Mouse (Mus musculus) kidney, adult 8-10 months (tissue): ENCODE data around the gene Prmt9.
A peak's percentile ranks its signal among the peaks of the same experiment; 100 is the strongest.

Source experiments
- DNase-seq, 2 experiments: peaks; one replicate each; pipeline ENCODE4 v3.0.0; 2022

The Prmt9 gene

DNA sequence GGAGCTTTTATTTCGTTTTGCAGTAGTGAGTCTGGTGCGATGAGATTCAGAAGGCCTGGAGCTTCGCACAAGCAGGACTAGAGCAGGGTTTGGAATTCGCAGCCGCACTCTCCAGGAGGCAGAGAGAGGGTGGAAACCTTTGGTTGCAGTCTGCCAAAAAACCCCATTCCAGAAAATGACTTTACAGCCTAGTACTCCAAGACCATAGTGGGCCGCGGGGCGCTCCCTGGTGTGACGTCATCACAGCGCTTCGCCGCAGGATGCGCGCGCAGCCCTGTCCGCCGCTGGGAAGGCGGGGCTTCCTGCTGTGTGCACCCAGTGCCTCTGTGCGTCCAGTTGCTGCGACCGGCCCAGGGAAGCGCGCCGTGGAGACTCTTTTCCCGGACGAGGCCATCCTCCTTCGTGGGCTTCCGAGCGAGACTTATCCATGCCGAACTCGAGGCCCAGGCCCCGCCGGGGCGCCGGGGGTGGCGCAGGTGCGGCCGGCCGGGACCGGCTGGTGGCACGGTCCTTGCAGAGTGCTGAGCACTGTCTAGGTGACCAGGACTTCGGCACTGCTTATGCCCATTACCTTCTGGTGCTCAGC lies at the start of gene Prmt9:
TSS of gene Prmt9 (plus strand) at position 277 of the 586 bp plus-strand sequence.
- peak; percentile 89 to 94 for DNase-seq

DNA sequence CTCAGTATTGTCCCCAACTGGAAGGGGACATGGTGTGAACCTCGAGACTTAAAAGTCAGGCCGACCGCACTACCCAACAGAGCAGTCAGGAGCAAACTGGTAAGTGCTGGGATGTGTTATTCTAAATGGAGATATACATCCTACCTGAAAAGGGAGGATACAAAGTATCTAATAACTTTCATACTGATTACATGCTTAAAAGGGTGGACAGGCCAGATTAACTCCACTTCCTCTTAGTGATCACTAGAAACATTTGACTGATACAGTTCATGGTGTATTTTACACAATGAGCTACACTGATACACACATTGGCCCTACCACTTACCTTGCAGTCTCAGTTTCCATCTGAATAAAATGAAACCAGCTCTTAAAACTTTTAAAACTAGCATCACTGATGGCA lies 48.9 kb upstream of the Prmt9 start:
- no peak for DNase-seq

DNA sequence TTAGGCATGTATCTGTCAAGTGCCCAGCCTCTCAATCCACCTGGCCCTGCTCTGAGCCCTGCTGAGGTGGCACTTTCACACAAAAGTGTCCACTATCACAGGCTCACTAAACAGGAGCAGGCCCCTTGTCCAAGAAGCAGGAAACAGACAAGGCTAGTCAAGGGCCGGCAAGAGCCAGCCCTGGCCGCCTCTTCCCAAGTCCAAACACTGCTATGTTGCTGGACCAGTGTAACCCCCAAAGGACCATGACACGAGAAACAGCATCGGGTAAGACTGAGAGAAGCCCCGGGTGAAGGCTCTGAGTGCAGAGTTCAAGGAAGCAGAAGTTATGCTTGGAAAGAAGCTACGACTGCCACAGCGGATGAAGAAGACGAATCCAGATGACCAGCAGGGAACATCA lies 48.1 kb upstream of the Prmt9 start:
- no peak for DNase-seq

DNA sequence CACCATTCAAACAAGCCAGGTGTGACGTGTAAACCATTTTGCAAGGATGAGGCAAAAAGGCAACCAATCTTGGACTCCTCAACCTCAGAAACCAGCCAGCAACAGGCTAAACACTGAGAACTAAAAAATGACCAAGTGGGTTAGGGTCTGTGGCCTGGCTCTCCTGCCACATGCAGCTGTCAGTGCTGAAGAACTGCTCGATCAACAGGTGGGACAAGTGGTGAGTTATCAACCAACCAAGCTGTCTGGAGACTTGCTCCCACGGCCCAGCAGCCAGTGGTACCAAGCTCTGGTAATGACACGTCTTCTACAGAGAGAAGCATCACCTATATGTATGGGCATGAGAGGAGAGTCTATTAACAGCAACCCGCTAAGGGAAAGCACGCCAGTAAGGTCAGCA lies 46.6 kb upstream of the Prmt9 start:
- no peak for DNase-seq

DNA sequence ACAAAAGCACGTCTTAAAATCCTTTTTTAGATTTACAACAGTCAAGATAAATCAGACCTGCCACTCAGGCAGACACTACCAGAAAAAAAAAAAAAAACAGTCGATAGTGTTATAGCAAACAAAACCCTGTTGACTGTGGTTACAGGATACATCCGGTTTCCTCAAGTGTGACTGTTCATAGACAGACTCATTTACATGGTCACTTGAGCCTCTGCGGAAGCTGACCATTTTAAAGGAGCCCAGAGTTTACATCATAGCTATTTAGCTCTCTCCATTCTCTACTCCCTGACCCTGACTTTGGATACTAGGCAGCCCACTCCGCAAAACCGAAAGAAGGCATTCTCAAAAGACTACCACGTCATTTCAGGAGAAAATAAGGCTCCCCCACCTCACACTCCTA lies 42.7 kb upstream of the Prmt9 start:
- DNase-seq: no peak

DNA sequence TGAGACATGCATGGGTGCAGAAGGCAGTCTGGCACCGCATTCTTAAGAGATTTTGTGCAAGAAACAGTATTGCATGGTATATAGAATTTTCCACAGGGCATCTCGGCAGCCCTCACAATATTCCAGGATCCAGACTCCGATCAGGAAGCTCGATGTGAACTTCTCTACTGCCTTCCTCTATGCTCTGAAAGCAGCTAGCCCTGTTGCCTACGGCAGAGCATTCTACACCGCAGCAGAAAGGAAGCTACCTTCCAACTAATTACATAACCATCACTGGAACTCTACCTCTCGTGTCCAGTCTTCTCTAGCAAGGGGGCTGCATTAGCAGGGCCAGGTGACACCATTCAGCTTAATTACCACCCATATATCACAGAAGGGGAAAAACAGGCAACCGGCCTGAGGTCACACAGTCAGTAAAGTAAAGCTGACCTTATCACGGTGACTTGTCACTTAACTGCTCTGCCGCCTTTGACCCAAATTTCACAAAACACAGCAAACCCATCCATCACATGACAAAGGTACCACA lies 41.6 kb upstream of the Prmt9 start:
- no peak for DNase-seq

DNA sequence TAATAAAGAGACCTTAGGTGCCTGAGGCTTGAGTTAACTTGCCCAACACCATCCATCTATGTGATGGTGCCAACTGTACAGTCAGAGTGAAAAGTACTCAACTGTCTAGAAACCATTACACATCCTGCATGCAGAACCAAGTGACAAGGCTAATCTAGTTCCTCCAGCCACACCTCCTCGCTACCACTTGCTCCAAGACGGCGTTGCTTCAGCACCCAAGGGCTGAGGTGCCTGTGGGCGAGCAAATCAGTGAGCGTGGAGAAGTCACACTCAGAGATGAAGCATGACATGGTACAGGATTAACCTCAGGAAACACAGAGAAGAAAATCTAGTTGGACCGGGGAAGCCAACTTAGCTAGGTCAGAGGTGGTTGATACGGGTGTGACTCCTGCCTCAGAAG lies 40.2 kb upstream of the Prmt9 start:
- no peak for DNase-seq

DNA sequence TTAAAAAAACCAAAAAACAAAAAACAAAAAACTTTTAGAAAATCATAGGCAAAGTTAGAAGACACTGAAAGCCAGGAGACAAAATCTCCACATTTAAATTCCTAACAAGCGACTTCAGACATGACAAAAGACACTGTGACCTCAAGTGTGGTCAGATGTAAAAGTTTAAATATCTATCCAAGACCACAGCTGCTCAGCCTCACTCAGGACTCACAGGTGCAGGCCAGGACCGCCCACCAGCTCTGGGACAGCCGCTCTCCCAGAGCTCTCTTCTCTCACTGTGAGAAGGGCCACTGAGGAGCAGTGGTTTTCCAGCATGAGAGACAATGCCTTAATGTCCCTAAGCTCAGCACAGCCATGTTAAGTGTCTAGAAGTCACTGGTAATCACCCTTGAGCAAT lies 38.8 kb upstream of the Prmt9 start:
- DNase-seq: no peak

DNA sequence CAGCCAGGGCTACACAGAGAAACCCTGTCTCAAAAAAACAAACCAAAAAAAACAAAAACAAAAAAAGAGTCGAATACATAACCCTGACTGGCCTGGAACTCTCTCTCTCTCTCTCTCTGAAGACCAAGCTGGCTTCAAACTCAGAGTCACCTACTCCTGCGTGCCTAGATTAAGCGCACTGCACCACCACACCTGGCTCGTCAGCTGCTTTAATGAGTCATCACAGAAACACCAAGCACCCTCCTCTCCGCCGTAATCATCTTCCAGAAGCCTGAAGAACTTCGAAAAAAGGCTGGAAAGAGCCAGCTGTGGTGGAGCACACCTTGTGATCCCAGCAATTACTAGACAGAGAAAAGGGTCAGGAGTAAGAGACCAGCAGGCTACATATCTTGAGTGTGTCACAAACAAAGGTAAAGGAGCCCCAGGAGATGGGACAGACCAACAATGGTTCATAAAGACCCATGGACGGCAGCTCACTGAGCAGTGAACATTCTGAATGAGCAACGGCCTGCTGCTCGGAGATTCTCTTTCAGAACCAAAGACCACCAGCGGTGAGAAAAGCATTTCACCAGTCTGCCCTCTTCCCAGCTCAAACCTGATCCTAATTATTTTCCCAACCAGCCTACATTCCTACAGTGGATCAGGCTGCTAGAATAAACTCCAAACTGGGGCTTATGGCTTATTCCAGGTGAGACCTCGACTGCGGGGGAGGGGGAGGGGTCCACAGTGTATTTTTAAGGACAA lies 37.3 kb upstream of the Prmt9 start:
- no peak for DNase-seq

DNA sequence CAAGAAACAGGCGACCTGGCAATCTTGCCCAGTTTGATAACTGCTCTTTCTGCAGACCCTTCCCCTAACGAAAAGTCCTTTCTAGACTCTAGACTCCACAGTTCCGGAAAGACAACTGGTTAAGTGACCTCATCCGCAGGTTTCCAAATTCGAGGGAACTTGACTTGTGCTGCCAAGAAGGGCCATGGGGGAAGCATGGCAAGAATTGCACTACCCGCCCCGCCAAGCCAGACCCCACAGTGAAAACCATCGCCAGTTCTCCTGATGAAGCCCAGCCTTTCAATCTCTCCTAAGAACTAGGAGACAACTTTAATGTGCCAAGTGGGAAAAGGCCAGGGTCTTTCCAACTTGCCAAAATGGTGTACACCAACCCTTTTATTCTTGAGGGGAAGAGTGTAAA lies 34.0 kb upstream of the Prmt9 start:
- no peak for DNase-seq

DNA sequence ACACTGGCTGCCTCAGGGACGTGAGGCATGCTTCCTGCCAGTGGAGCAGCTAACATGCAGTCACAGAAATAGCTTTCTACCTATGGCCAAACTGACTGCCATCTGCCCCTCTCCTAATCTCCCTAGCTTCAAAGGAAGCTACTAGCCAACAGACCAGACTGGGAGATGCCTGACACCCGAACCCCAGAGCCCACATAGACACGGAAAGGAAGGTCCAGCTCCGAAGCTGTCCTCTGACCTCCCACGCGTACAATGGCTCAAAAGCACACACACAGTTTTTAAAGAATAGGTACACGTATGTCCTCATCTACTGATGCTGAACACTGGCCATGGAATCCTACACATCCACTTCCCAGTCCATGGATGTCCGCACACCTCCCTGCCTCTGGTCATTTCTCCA lies 33.4 kb upstream of the Prmt9 start:
- DNase-seq: no peak

DNA sequence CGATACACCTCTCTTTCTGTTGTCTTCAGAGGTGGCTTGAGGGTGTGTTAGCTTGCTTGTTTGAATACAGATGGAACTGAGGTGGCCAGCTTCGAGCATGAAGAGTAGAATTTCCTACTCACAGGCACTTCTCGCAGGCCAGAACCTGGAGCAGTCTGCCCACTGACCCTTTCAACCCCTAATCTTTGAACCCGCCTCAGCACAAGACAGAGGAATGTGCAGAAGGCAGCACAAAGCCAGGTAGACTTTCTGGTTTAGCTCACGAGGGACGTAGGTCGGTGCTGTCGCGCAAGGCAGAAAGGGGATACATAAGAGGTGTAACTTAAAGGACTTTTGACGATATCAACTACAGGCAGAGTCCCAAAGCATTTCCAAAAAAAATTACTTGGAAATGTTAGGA lies 32.4 kb upstream of the Prmt9 start:
- DNase-seq: peak; percentile 80 to 81

DNA sequence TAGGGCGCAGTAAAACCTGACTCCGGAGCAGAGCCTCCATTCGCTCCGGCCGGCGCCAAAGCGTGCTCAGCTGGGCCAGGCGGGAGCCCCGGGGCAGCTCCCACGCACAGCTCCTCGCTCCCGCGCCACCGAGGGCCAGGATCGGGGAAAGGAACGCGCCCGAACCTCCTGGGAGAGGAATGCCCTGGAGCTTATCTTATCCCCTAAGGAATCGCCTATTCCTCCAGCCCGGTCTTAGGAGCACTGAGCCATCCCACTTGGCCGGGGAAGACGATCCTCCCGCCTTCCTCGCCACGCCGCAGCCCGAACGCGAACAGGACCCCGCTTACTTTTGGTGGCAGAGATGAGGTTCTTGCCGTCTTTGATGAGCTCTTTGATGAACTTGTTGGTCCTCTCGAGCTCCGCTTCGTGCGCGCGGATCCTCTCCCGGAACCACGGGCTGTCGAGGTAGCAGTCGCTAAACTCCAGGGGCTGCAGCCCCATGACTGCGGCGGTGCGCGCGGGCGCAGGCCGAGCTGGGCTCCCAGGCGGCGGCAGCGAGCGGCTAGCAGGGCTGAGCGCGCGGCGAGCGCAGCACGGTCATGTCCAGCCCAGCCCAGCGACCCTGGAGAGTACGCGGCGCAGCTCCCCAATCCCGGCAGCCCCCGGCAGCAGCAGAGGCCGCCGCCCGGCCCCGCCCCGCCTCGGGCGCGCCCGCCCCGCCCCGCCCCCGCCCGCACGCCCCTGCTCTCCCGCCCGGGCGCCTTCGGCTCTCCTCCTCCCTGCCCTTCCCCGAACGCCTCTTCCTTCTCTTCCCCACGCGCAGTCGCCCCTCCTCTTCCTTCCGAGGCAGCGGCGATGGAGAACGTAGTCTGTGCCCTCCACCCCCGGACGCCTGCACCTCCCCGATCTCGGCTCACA lies 31.6 kb upstream of the Prmt9 start, which contains the start of gene Arhgap10:
TSS of gene Arhgap10 (minus strand) at position 653 of the 900 bp plus-strand sequence.
- peak; percentile 85 to 88 for DNase-seq

DNA sequence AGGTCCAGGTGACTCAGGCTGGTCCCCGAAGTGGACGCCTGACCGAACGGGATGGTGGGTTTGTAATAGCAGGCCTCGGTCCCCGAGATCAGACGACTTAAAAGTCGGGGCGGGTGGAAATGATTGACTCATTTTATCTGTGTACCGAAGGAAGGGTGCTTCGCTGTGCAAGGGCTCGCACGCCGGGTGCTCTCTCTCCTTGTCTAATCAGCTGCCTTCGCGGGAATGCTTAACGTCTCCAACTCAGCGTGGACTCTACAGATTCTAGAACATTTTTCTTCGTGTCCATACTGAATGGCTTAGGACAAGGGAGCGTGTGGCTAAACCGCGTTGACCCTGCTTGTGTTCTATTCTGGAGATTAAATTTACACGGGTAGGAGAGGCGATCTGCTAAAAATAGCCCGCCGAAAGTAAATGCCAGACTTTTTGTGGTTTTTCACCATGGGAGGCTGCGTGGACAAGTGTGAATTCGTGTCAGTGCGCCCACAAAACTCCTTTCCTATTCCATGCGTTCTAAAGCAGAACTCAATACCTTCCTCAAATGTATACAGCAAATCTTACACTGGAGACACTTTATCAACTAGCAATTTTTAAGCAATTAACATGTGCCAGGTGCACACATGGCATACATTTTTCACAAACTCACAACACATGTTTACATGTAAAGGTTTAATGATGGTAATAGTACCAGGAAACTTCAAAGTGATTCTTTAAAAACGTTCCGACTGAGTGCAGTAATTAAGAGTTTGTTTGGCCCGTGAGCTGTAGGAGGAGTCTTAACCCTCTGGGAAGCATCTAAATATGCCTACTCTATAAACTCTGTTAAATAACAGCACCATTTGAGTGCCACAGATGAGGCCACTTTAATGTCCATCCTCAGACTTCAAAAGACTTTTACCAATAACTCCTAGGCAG lies 30.7 kb upstream of the Prmt9 start:
- DNase-seq: no peak

DNA sequence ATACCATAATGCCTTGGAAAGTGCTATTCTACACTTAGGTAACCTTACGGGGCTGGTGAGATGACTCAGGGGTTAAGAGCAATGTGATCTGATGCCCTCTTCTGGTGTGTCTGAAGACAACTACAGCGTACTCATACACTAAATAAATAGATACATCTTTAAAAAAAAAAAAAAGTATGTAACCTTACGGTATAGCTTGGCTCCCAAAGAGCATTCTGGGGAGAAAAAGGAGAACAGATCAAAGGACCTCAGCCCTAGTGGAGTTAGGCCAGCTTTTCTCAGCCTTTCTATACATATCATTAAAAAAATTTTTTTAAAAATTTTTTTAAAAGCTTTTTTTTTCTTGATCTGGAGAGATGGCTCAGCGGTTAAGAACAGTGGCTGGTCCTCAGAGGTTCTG lies 28.6 kb upstream of the Prmt9 start:
- no peak for DNase-seq

DNA sequence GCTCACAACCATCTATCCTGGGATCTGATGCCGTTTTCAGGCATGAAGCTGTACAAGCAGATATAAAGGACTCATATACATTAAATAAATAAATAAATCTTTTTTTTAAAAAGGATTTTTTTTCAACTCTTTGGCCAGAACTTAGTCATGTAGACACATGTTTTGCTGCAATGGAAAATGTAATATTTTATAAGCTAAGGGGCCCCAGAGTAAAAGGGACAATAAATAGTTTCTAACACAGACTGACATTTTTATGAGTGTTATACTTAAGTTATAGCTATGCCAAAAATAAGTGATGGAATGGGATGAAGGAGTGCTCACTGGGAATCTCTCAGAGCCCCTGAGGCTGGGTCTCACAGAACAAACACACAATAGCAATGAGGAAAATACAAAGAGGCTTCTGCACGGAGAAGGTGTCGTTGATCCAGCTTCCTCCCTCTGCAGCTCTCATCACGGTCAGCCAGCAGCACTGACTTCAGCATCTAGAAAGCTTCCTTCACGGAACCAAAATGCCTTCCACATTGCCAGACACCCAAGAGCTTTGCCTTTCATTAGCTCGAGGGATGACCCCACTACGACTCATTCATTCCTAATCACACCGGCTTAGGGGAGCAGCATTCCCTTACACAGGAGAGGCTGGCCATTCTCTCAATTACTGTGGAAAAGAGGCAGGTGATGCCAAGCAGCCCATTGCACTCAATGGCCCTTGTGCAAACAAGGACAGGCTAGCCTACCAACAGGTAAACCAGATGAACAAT lies 28.0 kb upstream of the Prmt9 start:
- no peak for DNase-seq

DNA sequence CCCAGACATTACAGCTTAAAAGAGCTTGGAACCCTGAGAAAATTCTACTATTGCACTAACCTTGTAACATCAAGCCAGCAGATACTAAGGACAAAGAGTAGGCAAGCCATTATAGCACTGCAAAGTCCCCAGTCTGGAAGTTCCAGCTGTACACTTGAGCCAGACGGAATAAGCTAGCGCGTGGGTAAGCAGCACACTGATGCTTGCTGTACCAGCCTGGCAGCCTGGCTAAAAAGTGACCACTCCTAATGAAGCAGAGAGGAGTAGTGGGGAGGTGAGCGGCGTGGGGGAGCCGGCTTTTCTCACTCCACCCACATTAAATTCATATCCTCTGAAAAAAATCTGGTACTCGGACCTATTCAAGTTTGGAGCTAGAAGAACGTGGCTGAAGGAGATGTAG lies 26.2 kb upstream of the Prmt9 start:
- DNase-seq: no peak

DNA sequence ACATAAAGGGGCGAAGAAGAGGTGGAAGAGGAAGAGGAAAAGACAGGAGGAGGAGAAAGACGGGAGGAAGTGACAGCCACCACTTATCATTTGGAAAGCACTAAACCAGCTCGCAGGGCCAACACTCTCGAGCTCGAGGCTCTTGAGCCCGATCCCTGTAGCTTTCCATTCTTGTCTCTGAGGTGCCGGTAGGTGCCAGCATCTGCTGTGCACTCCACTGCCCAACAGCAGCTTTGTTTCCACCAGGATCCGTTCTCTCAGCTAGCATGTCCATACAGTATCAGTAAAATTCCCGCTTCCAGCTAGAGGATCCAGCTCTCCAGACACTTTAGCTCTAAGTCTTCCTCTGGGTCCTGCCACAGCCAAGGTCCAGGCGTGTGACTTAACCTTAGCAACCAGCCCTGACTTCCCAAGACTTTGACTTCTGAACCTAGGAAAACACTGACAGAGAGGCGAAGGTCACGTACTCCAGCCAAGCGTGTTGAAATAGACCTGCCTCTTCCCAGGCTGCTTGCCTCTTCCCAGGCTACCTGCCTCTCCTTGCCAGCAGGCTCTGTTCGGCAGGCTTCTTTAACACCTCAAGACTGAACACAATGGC lies 25.1 kb upstream of the Prmt9 start:
- DNase-seq: peak; percentile 82 to 91

DNA sequence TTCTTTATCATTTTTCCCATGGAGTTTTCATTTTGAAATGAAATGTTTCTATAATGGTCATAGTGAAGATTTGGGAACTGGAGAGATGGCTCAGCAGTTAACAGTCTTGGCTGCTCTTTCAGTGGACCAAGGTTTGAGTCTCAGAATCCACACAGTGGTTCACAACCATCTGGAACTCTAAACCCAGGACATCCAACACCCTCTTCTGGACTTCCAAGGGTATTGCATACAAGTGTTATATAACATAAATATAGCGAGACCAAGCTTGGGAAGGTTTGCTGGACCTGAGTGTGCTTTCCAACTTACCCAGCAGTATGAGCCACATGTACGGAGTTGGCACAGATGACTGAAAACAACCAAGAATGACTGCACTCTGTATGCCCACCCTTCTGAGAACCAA lies 24.3 kb upstream of the Prmt9 start:
- peak in 1 of 2 experiments; percentile 42 for DNase-seq

DNA sequence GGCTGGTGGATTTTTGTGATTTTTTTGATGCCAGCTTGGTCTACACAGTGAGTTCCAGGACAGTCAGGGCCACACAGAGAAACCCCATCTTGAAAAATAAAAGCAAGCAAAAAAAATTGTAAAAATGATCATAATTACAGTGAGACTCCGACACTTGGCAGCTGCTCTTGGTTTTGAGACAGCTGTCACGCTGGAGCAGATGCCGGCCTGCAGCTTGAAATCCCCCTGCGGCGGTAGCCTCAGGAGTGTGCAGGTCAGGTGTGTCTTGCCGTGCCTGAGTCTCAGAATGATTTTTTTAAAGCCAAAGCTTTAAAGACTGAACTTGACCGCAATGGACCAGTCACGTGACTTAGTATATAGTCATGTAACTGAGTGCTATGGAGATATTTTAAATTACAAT lies 23.1 kb upstream of the Prmt9 start:
- DNase-seq: no peak

DNA sequence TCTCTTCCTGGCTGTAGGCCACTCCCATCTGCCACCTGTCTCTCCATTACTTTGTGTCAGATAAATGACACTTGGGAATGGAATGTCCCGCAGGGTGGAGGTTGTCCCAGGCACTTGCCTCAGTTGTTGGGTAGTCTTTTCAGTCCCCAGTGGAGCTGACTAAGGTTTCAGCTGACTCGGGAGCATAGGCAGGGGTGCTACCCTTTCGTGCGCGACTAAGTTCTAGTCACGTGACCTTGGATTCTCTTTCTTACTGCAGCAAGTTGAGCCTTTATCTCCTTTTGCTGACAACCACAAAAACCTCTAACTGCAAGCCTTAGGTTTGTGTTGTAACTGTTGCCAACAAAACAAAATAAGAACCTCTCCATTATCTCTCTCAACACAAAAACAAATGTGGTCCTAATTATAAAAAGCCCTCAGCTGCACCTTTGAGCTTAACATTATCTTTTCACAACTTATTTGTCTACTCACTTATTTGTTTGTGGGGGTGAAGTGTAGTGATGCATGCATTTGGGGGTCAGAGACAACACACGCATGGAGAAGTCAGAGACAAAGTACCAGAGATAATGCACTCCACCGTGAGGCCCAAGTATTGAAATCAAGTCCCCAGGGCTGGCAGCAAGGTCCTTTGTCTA lies 14.7 kb upstream of the Prmt9 start:
- no peak for DNase-seq
